Mouse (Mus musculus): ENCODE results near the gene Ube2d3. TPM values are rescaled to one million over a fixed set of nuclear protein-coding genes. Genes with fewer than 3 reads are reported as not detected.

Ube2d3 gene
- polyA plus RNA-seq, 1 experiment from 2014 or later, result 586 TPM

GRCm38 (mm10) chr3:135438531-135438912 lies 573 bp downstream of the Ube2d3 start:
- peak overlapping the region; percentile 97 for H3K4me2 ChIP-seq
- WGBS, result under 1% methylated on average over 48 of the region's 50 CpGs
- no peaks in the 10 kb centered on the region for H3K4me1 ChIP-seq (ENCODE audit: insufficient read depth)
- H3K36me3 ChIP-seq (ENCODE audit: insufficient read depth), result peaks cover 24% of the 10 kb centered on the region; the same call in 1 of the 2 replicates
- H3K27me3 ChIP-seq (ENCODE audit: insufficient read depth, low read length), result no peaks in the 10 kb centered on the region
- H3K4me3 ChIP-seq (ENCODE audit: low read depth, low read length), result peak overlapping the region; percentile 89
- peak overlapping the region; percentile 100 for H3K27ac ChIP-seq (ENCODE audit: low read depth)
- peak overlapping the region; percentile 98 for H3K9ac ChIP-seq
- no peak for TF ChIP-seq CTCF (IDR thresholded peaks at IDR 0.05; ENCODE audit: low read depth)
- DNase-seq (peak; percentile 90), ATAC-seq (ENCODE audit: insufficient read depth) (peak; percentile 80)
- H3K9me3 ChIP-seq (ENCODE audit: low read depth, low read length), result no peaks in the 10 kb centered on the region

- WGBS, result under 1% methylated on average over 46 of the region's 76 CpGs
- Histone ChIP-seq H3K9ac (peak overlapping the region; percentile 98), H3K27me3 (ENCODE audit: insufficient read depth, low read length) (no peaks in the 10 kb centered on the region), H3K4me1 (ENCODE audit: insufficient read depth) (no peaks in the 10 kb centered on the region), H3K4me3 (ENCODE audit: low read depth, low read length) (peak overlapping the region; percentile 89), H3K36me3 (ENCODE audit: insufficient read depth) (peaks cover 28% of the 10 kb centered on the region; the same call in 1 of the 2 replicates), H3K9me3 (ENCODE audit: low read depth, low read length) (no peaks in the 10 kb centered on the region), H3K4me2 (peak overlapping the region; percentile 97), H3K27ac (ENCODE audit: low read depth) (peak overlapping the region; percentile 100)
- TF ChIP-seq CTCF (IDR thresholded peaks at IDR 0.05; ENCODE audit: low read depth), result no peak
- DNase-seq (peak; percentile 85), ATAC-seq (ENCODE audit: insufficient read depth) (peak; percentile 69)
Observed at GRCm38 (mm10) chr3:135438913-135439531, 1.1 kb downstream of the Ube2d3 start.

GRCm38 (mm10) chr3:135439651-135440050 lies 1.7 kb downstream of the Ube2d3 start:
- Histone ChIP-seq H3K4me2 (peak overlapping the region; percentile 97), H3K27me3 (ENCODE audit: insufficient read depth, low read length) (no peaks in the 10 kb centered on the region), H3K4me1 (ENCODE audit: insufficient read depth) (no peaks in the 10 kb centered on the region), H3K4me3 (ENCODE audit: low read depth, low read length) (peak overlapping the region; percentile 89), H3K9ac (peak overlapping the region; percentile 98), H3K9me3 (ENCODE audit: low read depth, low read length) (no peaks in the 10 kb centered on the region), H3K36me3 (ENCODE audit: insufficient read depth) (peaks cover 31% of the 10 kb centered on the region; the same call in 1 of the 2 replicates), H3K27ac (ENCODE audit: low read depth) (peak overlapping the region; percentile 100)
- 2% methylated on average over 15 of the region's 15 CpGs for WGBS
- ATAC-seq (ENCODE audit: insufficient read depth), result no peak
- no peak for DNase-seq
- no peak for TF ChIP-seq CTCF (IDR thresholded peaks at IDR 0.05; ENCODE audit: low read depth)

- Histone ChIP-seq H3K4me2 (peak overlapping the region; percentile 97), H3K27ac (ENCODE audit: low read depth) (peak overlapping the region; percentile 100), H3K27me3 (ENCODE audit: insufficient read depth, low read length) (no peaks in the 10 kb centered on the region), H3K4me3 (ENCODE audit: low read depth, low read length) (peak overlapping the region; percentile 89), H3K9ac (peak overlapping the region; percentile 98), H3K4me1 (ENCODE audit: insufficient read depth) (no peaks in the 10 kb centered on the region), H3K36me3 (ENCODE audit: insufficient read depth) (peaks cover 34% of the 10 kb centered on the region; the same call in 1 of the 2 replicates), H3K9me3 (ENCODE audit: low read depth, low read length) (no peaks in the 10 kb centered on the region)
- ATAC-seq (ENCODE audit: insufficient read depth), result no peak
- DNase-seq, result peak; percentile 62
- WGBS, result 7% methylated on average over 7 of the region's 7 CpGs
- no peak for TF ChIP-seq CTCF (IDR thresholded peaks at IDR 0.05; ENCODE audit: low read depth)
Observed at GRCm38 (mm10) chr3:135440221-135440620, 2.3 kb downstream of the Ube2d3 start.

GRCm38 (mm10) chr3:135440621-135441020 lies 2.7 kb downstream of the Ube2d3 start:
- Histone ChIP-seq H3K9me3 (ENCODE audit: low read depth, low read length) (no peaks in the 10 kb centered on the region), H3K4me1 (ENCODE audit: insufficient read depth) (no peaks in the 10 kb centered on the region), H3K4me2 (peak overlapping the region; percentile 97), H3K36me3 (ENCODE audit: insufficient read depth) (peaks cover 33% of the 10 kb centered on the region; the same call in 1 of the 2 replicates), H3K9ac (peak overlapping the region; percentile 98), H3K4me3 (ENCODE audit: low read depth, low read length) (peak overlapping the region; percentile 89), H3K27me3 (ENCODE audit: insufficient read depth, low read length) (no peaks in the 10 kb centered on the region), H3K27ac (ENCODE audit: low read depth) (peak overlapping the region; percentile 100; the same call in 1 of the 2 replicates)
- no peak for TF ChIP-seq CTCF (IDR thresholded peaks at IDR 0.05; ENCODE audit: low read depth)
- no peak for ATAC-seq (ENCODE audit: insufficient read depth)
- DNase-seq, result peak; percentile 42
- WGBS, result 18% methylated on average over 10 of the region's 10 CpGs

- Histone ChIP-seq H3K9me3 (ENCODE audit: low read depth, low read length) (no peaks in the 10 kb centered on the region), H3K27me3 (ENCODE audit: insufficient read depth, low read length) (no peaks in the 10 kb centered on the region), H3K27ac (ENCODE audit: low read depth) (no peak overlapping the region), H3K9ac (no peak overlapping the region), H3K4me1 (ENCODE audit: insufficient read depth) (no peaks in the 10 kb centered on the region), H3K36me3 (ENCODE audit: insufficient read depth) (peaks cover 54% of the 10 kb centered on the region), H3K4me2 (no peak overlapping the region), H3K4me3 (ENCODE audit: low read depth, low read length) (no peak overlapping the region)
- DNase-seq, result no peak
- no peak for ATAC-seq (ENCODE audit: insufficient read depth)
- no peak for TF ChIP-seq CTCF (IDR thresholded peaks at IDR 0.05; ENCODE audit: low read depth)
Observed at GRCm38 (mm10) chr3:135444930-135445329, 7.0 kb downstream of the Ube2d3 start.

GRCm38 (mm10) chr3:135458981-135459380 lies 21.0 kb downstream of the Ube2d3 start:
- ATAC-seq (ENCODE audit: insufficient read depth) (no peak), DNase-seq (no peak)
- H3K27ac ChIP-seq (ENCODE audit: low read depth), result no peak overlapping the region
- H3K36me3 ChIP-seq (ENCODE audit: insufficient read depth), result peaks cover 78% of the 10 kb centered on the region
- no peak overlapping the region for H3K4me2 ChIP-seq
- no peaks in the 10 kb centered on the region for H3K27me3 ChIP-seq (ENCODE audit: insufficient read depth, low read length)
- no peak overlapping the region for H3K4me3 ChIP-seq (ENCODE audit: low read depth, low read length)
- H3K4me1 ChIP-seq (ENCODE audit: insufficient read depth), result no peaks in the 10 kb centered on the region
- no peak overlapping the region for H3K9ac ChIP-seq
- TF ChIP-seq CTCF (IDR thresholded peaks at IDR 0.05; ENCODE audit: low read depth), result no peak
- H3K9me3 ChIP-seq (ENCODE audit: low read depth, low read length), result no peaks in the 10 kb centered on the region

All from lung, embryonic 14.5 days (tissue).